Mouse (Mus musculus): ENCODE results near the gene Fcer2a. TPM values are rescaled to one million over a fixed set of nuclear protein-coding genes. Genes with fewer than 3 reads are reported as not detected.

Gene Fcer2a
- total RNA-seq, 2 experiments from 2014 or later, result 0.24 to 0.50 TPM

DNA sequence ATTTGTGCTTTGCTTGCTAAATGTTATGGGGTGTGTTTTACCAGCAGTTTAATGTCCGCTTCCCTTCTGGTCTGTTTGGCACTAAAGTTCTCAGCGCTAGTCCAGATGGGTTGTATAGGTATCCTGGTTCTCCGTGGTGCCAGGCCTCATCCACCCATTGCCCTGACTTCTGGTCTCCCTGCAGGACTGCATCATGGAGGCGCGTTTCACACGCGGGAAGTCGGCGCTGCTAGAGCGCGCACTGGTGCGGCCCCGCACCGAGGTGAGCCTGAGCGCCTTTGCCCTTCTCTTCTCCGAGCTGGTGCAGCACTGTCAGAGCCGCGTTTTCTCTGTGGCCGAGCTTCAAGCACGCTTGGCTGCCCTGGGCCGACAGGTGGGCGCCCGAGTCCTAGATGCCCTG, 15.1 kb downstream of the Fcer2a start:
- intact Hi-C loops (cut with DNase I), result loop anchor here (10.0 kb wide), 1 partner anchor 324 kb away; the partner anchor contains the start of gene A430078G23Rik
- no peak for DNase-seq

DNA sequence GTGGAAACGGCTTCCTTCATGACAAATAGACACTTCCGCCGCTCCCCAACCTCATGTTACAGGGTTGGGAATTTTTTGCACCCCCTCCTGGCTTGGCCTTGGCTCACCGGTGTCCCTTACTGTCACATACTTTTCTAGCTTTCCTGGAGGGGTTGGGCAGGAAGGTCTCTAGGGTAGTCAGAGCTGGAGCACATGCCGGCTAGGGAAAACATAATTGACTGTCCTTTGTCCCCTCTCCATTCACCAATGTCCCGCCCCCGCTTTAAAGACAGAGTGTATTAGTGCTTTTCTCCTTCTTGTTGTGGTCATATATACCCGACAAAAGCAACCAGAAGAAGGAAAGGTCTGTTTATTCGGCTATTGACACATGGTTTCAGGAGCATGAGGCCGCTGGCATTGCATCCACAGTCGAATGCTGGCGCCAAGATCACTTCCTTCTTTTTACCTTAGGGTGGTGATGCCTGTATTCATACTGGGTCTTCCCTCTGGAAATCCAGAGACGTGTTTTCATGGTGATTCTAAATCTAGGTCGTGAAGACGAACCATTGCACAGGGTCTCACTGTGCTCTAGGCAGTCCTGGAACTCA, 16.9 kb downstream of the Fcer2a start:
- peak in 1 of 2 experiments; percentile 14 for DNase-seq
- intact Hi-C loops (cut with DNase I), result loop anchor here (2.0 to 10.0 kb wide), 2 partner anchors 56 to 322 kb away; partner anchors contain the start of genes A430078G23Rik, Pet100 and Xab2

DNA sequence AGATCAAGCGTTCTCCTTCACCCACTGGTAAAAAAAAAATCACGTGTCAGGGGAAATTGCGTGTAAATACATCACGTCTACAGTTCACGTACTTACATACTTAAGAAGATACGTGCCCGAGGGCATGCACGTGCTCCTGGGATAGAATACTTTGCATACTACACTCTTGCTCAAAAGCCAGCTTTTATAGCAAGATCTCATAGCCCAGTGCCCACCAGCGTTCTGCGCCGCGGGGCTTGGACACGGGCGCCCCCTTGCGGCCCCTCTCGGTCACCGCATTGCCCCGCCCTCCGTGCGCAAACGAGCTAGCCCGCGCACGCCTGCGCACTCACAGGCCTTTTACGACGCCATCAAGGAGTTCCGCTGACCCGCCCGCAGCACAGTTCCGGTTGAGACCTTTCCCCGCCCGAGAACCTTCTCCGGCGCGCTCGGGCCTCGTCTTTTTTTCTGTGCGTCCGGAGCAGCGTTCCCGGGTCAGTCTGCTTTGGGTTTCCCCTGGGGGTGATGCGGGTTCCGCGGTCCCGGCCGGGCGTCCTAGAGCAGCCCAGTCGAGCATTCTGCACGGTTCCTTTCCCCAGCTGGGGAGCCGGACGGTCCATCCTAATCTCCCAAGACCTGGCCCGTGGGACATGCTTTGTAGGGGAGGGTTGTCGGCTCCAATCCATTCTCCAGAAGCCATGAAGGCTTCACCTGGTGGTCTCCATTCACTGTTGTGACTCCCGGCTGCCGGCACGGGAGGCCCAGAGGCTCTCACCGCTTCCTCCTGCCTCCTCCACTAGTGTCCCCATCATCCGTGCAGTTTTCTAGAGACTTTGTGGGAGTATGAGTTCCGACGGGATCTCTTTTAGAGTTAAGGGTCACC, 17.6 kb downstream of the Fcer2a start, which contains the start of gene Trappc5:
Trappc5 (plus strand) TSS at position 169 of the 862 bp plus-strand sequence.
- intact Hi-C loops (cut with DNase I), result loop anchor here (2.0 to 10.0 kb wide), 2 partner anchors 56 to 322 kb away; partner anchors contain the start of genes A430078G23Rik, Pet100 and Xab2
- peak; percentile 95 for DNase-seq

DNA sequence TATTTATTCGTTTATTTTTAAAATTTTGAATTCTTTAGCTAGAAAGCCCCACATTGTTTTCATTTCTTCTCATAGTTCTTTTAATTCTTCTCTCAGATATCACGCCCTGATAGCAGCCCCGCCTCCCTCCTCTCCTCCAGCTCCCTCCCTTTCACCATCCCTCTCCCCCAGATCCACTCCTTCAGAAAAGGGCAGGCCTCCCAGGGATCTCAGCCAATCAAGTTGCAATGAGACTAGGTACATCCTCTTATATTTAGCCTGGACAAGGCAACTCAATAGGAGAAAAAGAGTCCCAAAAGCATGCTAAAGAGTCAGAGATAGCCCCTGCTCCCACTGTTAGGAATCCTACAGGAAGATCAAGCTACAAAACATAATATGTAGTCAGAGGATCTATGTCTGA, 19.3 kb downstream of the Fcer2a start:
- DNase-seq, result no peak
- intact Hi-C loops (cut with DNase I), result loop anchor here (5.0 to 10.0 kb wide), 2 partner anchors 212 to 320 kb away; partner anchors contain the start of gene A430078G23Rik

GRCm38 (mm10) chr8:3671980-3672491, 21.9 kb downstream of the Fcer2a start, which contains the start of gene Fcor:
Fcor (minus strand) TSS chr8:3672362.
- peak; percentile 80 to 86 for DNase-seq
- intact Hi-C loops (cut with DNase I), result loop anchor here (1.0 to 10.0 kb wide), 4 partner anchors 43 to 317 kb away; partner anchors contain the start of gene A430078G23Rik

- intact Hi-C loops (cut with DNase I), result loop anchor here (5.0 to 10.0 kb wide), 2 partner anchors 208 to 316 kb away; partner anchors contain the start of gene A430078G23Rik
- no peak for DNase-seq
Observed at GRCm38 (mm10) chr8:3670388-3670787, 23.6 kb downstream of the Fcer2a start.

GRCm38 (mm10) chr8:3665507-3665906, 28.5 kb downstream of the Fcer2a start, which contains the start of gene Mcemp1:
Mcemp1 (plus strand) TSS chr8:3665754.
- intact Hi-C loops (cut with DNase I), result no loop called here
- DNase-seq, result no peak

DNA sequence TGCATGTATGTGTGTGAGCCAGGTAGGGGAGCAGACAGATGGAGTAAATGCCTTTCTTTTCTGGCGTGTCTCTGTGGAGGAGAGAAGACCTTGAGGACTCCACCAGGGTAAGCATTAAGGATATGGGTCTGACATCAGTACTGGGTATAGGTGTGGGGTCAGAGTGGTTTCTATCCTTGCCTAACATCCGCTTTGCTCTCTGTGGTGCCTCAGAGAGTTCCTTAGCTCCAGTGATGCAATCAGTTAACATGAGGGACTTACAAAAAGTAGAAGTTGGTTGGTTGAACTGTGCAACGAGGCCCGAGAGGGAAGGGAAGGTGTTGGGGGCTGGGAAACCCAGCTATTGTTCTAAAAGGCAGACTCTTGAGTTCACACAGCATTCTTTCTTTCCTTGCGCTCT, 29.6 kb downstream of the Fcer2a start:
- no peak for DNase-seq
- intact Hi-C loops (cut with DNase I), result no loop called here

DNA sequence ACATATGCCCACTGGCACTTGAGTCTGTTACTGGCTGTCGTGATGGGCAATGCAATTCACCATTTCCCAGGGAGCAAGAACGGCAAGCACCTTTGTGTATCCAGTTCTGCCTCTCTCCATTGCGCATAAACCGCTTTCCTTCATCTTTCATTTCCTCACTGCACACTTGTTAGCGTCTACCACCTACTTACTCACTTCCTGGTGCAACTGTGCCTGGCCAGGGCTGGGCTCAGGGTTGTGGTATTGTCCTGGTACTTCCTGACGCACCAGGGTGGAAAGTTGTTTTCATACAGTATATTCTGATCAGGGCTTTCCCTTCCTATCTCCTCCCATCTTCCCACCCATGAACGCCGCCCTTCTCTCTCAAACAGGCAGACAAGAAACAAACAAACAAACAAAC, 33.1 kb downstream of the Fcer2a start:
- no peak for DNase-seq
- intact Hi-C loops (cut with DNase I), result no loop called here

DNA sequence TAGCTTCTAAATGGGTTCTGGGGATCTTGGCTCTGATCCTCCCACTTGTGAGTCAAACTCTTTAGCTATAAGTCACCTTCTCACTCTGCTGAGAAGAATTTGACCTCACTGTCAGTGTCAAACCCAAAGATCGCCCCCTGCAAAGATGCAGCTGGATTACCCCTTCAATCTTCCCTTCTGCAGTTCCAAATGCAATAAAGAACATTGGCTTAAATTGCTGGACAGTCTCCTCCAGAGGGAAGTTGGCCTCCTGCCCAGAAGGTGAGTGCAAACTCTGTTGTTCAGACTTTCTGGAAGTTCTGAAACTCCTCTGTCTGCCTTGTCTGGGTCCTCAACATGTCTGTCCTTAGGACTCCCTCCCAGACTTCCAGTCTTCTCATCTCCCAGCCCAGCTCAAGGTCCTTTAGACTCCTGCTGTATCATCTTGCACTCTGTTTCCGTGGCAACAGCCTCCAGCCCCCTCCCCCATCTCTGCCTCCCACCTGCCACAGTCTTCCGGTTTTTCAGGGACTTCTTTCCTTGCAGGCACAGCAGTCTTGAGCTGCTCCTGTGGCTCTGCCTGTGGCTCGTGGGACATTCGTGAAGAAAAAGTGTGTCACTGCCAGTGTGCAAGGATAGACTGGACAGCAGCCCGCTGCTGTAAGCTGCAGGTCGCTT, 37.1 kb downstream of the Fcer2a start:
- intact Hi-C loops (cut with DNase I), result no loop called here
- DNase-seq, result no peak

DNA sequence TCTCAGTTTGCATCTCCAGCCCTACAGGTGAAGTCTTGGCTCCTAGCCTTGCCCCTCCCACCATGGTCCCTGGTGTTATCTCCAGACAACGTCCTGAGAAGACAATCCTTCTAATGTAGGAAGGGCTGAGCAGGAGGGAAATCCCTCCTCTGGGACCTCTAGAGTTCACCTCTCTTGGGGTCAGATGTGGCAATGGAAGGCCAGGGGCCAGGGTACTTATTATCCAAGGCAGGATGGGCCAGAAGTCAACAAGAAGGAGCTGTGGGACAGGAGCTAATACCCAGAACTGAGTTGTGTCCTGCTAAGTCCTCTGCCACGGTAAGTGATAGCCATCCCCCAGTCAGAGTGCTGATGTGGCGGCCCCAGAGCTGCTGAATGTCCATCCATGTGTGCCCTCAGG, 38.4 kb downstream of the Fcer2a start, which contains the start of gene Retn:
Retn (plus strand) TSS at position 245 of the 400 bp plus-strand sequence.
- intact Hi-C loops (cut with DNase I), result no loop called here
- no peak for DNase-seq

GRCm38 (mm10) chr8:3654726-3655508, 39.1 kb downstream of the Fcer2a start:
- no peak for DNase-seq
- intact Hi-C loops (cut with DNase I), result no loop called here

DNA sequence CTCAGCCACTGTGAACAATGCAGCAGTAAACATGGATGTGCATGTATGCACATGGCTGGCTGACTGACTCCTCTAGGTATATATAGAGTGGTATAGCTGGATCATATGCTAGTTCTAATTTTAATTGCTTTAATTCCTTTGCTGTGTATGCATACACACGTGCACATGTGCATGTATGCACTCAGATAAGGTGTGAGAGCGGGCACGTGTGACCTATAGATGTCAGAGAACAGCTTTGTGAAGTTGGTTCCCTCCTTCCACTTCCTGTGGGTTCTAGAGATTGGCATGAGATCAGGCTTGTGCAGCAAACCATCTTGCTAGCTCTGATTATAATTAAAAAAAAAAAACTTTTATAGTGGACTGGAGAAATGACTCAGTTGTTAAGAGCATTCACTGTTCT, 41.1 kb downstream of the Fcer2a start:
- no peak for DNase-seq
- intact Hi-C loops (cut with DNase I), result no loop called here

- intact Hi-C loops (cut with DNase I), result no loop called here
- no peak for DNase-seq
Observed at GRCm38 (mm10) chr8:3648990-3649389, 45.0 kb downstream of the Fcer2a start.

DNA sequence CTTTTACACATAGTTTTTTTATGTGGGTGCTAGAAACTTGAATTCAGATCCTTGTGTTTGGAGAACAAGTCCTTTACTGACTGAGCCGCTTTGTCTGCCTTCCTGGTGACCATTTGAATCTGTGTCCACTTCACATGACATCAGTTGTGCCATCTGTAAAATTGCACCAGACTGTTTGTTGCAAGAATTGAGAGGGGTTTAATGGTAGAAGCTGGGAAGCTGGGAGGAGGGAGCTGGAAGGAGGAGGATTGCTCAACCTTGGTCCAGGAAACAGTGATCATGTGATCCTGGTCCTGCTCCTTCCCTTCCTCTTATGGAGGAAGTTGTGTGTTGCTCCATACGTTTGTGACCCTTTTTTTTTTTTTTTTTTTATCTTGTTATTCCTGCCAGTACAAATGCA, 45.7 kb downstream of the Fcer2a start:
- intact Hi-C loops (cut with DNase I), result no loop called here
- no peak for DNase-seq

DNA sequence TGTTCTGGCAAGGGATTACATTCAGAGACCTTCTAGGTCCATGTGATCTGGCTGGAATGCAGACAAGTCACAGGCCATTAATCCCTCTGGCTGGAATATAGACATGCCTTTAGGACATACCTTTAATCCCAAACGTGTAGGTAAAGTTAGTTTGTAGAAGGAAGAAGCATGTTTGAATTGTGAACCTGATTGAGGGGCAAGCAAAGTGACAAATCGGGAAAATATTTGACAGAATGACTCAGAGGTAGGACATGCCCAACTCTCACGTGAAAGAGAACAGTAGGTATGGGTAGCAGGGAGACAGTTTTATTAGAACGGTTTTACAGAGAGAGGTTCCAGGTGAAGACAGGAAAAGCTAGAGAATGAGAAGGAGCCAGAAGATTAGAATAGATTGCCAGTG, 46.4 kb downstream of the Fcer2a start:
- intact Hi-C loops (cut with DNase I), result no loop called here
- DNase-seq, result no peak

- intact Hi-C loops (cut with DNase I), result no loop called here
- no peak for DNase-seq
Observed at GRCm38 (mm10) chr8:3646824-3647531, 47.0 kb downstream of the Fcer2a start.

- peak; percentile 20 to 32 for DNase-seq
- intact Hi-C loops (cut with DNase I), result no loop called here
Observed at GRCm38 (mm10) chr8:3645804-3646203, 48.2 kb downstream of the Fcer2a start.

Measured in heart, postnatal 10 days (tissue).